Mouse (Mus musculus): ENCODE measurements around the gene Chd2.
"Not testable (repeated sequence)": the region's sequence is repeated elsewhere in the genome, so short reads cannot be mapped to it uniquely, and the experiment has no call there.

The Chd2 gene

GRCm38 (mm10) chr7:73523183-73523582 lies 18.4 kb downstream of the Chd2 start:
- in situ Hi-C loops (cut with MboI, MseI), result no loop called here

DNA sequence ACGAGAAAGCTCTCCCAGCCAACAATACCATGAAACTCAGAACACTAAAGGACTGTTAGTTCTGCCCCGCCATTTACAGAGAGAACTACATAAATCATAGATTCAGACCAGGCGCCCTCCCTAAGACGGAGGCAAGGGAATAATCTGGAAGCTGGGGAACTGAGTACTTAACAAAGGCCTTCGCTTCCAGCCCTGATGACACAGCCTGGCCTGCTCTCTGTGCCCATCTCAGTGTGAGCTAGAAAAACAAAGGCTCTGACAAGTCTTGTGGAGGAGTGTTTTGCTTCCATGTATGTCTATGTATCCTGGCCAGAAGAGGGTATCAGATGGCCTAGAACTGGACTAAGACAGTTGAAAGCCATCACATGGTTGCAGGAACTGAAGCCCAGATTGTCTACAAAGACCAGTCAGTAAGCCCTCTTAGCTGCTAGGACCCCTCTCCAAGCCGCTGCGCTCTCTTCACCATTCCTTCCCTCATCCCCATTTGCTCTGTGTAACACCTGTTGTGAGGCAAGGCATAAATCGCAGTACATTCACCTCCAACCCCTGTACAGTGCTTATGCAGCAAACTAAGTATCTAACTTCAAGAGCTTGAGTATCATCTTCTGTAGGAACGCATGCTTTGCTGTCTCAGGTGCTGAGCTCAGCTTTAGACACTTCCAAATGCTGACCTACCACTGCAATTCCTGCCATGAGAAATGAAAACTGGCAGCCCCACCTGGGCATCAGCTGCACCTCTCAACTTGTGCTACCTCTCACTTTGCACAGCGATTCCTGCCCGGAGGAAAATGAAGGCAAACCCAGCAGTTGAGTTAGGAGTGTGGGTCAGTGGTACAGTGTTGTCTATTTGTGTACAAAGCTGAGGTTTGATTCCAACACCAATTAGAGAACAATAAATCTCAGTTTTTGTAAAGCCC lies 20.1 kb downstream of the Chd2 start:
- in situ Hi-C loops (cut with MboI, MseI), result no loop called here

DNA sequence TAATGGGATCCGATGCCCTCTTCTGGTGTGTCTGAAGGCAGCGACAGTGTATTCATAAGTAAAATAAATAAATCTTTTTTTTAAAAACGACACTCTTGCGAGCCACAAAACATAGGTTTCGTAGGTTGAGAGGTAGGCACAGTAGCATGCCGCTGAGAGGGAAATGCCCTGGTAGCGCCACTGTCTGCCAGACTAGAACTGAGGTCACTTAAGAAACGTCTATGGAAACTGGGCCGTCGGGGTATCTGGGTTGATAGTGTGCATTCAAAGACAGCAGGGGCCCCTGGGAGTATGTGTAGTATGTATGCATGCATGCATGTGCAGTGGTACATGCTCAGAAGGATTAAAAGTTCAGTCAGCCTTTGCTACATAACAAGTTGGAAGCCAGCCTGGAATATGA lies 21.4 kb downstream of the Chd2 start:
- in situ Hi-C loops (cut with MboI, MseI), result no loop called here

DNA sequence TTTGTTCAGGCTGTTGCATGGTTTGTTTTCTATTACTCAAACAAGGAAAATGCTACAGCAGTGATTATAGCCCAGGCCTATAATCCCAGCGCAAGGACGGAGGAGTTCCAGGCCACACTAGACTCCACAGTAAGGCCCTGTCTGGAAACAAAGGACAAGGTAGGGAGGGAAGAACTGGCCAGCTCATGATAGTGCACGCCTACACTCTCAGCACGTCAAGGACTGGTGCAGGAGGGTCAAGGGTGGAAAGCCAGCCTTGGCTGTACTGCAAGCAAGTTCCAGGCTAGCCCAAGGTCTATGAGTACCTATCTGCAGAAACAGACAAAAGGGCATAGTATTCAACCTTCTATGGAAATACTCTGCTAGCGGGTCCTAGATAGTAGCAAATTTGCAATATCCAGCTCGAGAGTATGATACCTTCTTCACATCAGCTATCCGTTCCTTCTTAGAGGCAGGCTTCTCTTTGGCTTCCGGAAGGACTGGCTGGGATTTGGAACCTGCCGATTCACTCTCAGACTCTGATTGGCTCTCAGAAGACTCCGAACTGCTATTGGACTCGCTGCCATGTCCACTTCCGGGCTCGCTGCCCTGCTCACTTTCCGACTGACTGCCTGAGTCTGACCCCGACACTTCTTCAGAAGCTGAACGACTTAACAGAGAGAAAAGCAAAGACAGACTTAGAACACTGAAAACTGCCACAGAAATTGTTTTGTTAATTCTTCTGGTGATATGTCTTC lies 22.4 kb downstream of the Chd2 start:
- in situ Hi-C loops (cut with MboI, MseI), result no loop called here

GRCm38 (mm10) chr7:73518373-73518980 lies 23.2 kb downstream of the Chd2 start:
- in situ Hi-C loops (cut with MboI, MseI), result not testable (repeated sequence)

- in situ Hi-C loops (cut with MboI, MseI), result no loop called here
These were observed 24.1 kb downstream of the Chd2 start for GRCm38 (mm10) chr7:73517432-73518054.

DNA sequence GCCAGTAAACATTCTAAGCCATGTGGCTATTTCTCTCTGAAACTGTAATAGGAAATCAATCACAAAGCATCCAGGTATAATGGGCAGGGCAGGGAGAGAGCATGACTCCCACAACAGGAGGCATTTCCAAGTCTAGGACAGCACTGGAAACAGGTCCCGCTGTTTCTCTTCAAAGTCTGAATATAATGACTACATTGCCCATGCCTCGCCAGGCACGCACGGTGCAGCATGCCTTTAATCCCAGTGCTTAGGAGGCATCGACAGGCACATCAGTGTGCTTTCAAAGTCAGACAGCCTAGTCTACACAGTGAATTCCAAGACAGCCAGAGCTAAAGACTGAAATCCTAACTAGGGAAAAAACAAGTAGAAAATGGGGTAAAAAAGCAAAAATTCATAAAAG lies 24.8 kb downstream of the Chd2 start:
- in situ Hi-C loops (cut with MboI, MseI), result no loop called here

DNA sequence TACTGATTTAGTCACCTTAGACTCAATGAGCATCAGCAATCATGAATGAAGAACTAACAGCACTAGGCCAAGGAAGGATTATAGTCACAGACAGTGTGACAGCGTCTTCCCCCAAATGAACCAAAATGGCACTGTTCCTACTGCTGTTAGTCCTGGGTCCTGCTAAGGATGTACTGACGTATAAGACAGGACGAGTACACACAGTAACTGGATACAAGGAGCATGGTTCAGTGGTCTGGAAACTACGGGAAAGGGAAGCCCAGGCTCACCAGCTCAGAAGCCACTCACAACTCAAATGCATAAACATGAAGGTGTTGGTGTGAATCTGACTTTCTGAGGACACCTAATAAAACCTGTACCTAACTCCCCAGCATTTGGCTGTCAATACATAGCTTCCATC lies 27.1 kb downstream of the Chd2 start:
- in situ Hi-C loops (cut with MboI, MseI), result no loop called here

DNA sequence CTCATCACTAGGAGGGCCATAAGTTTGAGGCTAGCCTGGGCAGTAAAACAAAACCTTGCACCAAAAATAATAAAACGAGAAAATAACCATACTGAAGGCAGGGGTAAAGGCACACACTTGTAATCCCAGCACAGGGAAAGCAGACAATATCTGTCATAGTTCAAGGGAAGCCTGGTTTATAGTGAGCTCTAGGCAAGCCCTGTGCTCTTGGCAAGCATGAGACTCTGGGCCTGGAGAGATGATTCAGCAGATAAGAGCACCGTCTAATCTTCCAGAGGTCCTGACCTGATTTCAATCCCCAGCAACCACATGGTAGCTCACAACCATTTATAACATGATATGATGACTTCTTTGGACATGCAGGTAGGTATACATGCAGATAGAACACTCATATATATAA lies 29.2 kb downstream of the Chd2 start:
- in situ Hi-C loops (cut with MboI, MseI), result no loop called here

DNA sequence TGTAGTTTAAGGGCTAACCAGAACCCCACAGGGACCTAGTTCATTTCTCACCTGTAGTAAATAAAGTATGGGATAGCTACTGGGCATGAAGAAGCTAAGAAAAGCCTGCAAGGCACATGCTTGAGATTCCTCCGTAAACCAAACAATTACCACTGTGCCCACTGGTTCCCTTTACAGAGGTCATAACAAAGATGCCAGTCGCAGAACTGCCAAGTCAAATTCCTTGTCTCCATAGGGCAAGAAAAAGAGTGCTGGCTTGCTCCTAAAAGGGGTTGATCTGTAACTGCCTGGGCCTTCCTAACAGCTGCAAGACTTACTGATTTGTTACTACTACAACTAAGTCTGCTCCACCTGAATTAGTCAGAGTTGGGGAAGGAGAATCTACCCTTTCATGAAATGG lies 32.9 kb downstream of the Chd2 start:
- in situ Hi-C loops (cut with MboI, MseI), result no loop called here

DNA sequence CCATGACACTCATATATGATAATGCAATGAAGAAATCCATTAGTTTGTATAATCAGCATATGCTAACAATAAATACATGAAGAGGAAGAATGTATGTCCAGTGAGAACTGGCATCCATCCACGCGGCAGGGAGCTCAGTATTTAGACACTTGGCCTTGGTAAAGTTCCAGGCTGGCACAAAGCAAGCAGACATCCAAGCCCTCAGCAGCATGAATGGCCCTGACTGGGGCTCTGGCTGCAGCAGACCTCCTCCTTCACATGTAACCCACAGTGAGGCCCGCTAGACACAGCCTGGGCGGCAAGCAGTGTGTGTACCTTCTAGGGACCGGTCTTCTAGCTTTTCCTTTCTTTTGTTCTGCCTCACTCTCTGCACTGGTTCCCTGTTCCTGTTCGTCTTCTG lies 34.1 kb downstream of the Chd2 start:
- in situ Hi-C loops (cut with MboI, MseI), result no loop called here

DNA sequence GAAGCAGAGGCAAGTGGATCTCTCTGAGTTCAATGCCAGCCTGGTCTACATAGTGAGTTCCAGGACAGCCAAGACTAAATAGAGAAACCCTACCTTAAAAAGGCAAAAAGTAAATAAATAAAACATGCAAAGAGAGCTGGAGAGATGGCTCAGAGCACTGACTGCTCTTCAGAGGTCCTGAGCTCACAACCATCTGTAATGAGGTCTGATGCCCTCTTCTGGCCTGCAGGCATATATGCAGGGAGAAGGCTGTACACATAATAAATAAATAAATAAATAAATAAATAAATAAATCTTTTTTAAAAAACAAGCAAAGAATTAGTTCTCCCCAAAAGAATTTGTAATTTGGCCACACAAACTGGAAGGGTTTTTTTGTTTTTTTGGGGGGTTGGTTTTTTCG lies 34.8 kb downstream of the Chd2 start:
- in situ Hi-C loops (cut with MboI, MseI), result no loop called here

- in situ Hi-C loops (cut with MboI, MseI), result no loop called here
These were observed 36.4 kb downstream of the Chd2 start for GRCm38 (mm10) chr7:73505266-73505665.

DNA sequence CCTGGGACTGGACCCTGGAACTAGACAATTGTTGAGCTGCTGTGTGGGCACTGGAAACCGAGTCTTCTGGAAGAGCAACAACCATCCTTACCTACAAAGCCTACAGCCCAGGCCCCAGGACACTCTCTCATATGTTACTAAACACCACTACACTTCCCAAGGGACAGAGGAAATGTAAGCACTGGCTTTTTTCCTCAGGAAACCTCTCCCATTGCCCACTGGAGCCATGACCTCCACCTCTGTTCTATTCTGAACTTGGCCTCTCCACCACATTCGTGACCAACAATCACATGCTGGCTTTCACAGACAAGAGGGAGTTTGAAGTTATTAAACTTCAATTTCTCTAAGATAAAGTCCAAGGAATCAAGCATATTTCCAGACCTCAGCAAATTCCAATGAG lies 43.4 kb downstream of the Chd2 start:
- in situ Hi-C loops (cut with MboI, MseI), result no loop called here

- in situ Hi-C loops (cut with MboI, MseI), result no loop called here
These were observed 52.4 kb downstream of the Chd2 start for GRCm38 (mm10) chr7:73489261-73489660.

DNA sequence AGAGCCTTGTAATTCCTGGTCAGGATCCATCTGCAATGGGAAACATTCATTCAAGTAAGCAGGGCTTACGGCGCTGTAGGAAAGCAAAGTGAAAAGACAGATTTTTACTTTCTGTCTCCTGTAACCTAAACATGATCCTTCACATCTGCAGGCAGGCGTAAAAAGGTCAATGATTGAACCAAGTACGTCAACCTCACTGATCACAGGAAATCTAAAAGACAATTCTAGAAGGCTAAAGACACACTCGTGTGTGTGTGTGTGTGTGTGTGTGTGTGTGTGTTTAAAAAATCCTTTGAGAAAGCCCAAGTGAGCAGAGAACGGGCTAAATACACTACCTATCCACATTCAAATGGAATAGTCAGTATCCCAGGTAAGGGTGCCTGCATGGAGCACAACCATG lies 60.5 kb downstream of the Chd2 start:
- in situ Hi-C loops (cut with MboI, MseI), result no loop called here

DNA sequence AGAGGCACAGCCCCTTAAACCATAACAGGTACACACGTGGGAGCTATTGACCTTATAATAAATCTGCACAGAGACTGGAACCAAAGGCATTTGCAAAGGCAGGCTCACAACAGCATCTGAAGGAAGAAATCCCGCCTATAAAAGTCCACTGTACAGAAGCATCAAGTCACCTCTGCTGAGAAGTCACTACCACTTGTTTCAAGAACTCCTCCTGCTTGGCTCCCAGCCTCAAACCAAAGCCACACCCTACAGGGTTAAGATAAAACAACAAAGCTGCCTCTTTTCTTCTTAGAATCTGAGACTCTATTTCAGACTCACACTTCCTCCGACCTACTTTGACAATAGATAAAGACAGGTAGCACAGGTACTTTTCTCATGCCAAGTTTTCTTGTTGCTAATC lies 62.1 kb downstream of the Chd2 start:
- in situ Hi-C loops (cut with MboI, MseI), result no loop called here

GRCm38 (mm10) chr7:73478157-73479058 lies 63.2 kb downstream of the Chd2 start:
- in situ Hi-C loops (cut with MboI, MseI), result no loop called here

- in situ Hi-C loops (cut with MboI, MseI), result no loop called here
These were observed 73.9 kb downstream of the Chd2 start for GRCm38 (mm10) chr7:73467741-73468140.

GRCm38 (mm10) chr7:73463546-73463945 lies 78.1 kb downstream of the Chd2 start:
- in situ Hi-C loops (cut with MboI, MseI), result no loop called here

DNA sequence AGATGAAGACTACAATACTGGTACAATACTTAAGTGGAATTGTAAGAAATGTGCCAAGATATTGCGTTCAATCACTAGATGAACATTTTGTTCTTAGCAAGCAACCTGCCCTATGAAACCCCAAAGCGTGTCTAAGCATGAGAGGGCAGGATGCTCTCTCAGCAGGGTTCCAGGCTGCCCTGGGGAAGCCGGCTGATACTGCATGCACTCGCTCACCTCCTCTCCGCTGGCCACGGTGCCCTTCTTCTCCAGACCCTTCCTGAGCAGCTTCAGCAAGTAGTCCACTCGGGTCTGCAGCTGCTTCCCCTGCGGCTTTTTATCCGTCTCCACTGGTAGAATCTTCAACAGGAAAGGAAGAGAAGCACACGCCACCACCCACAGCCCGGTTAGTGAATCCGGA lies 87.5 kb downstream of the Chd2 start:
- in situ Hi-C loops (cut with MboI, MseI), result loop anchor here (5.0 kb wide), 1 partner anchor 38 kb away; no protein-coding TSS in a partner anchor
